Mouse (Mus musculus): ENCODE data around the gene Pth1r.

Gene Pth1r

GRCm38 (mm10) chr9:110750404-110751187, 3.7 kb upstream of the Pth1r start:
- no peak for DNase-seq (ENCODE audit: low spot score)

DNA sequence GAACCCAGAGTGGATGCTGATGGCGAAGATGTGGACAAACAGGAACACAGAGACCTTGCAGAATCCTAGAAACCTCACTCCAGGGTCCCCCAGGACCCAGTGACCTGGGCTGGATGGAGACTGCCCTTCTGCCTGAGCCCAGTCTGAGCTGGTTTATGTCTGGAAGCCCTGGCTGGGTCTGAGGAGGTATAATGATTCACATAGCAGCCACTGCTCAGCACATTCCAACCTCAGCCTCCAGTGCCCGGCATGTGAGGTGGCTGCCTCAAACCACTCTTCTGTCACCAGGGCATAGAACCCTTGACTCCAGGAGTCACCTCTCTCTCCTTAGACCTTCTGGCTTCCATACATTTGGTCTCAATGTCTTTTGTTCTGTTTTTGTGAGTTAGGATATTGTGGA, 1.5 kb upstream of the Pth1r start:
- no peak for DNase-seq (ENCODE audit: low spot score)

DNA sequence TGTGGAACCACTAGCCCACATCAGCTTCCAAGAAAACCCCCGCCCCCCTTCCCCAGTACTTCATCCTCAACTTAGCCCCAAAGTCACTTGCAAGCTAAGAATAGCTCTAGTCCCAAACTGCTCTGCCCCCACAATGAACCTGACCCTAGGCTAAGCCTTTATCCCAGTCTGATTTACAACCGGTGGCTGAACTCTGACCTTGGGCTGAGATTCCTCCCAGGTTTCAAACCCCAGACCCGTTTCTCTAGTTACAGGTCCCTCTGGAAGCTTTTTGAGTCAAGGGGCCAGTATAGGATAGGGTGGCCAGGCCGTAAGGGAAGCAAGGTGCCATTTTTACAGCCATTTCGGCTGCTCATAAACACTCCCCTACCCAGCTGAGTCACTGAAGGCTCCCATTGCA, 707 bp downstream of the Pth1r start:
- no peak for DNase-seq (ENCODE audit: low spot score)

- DNase-seq (ENCODE audit: low spot score) = no peak
These were observed 1.2 kb downstream of the Pth1r start for GRCm38 (mm10) chr9:110745752-110746151.

- no peak for DNase-seq (ENCODE audit: low spot score)
These were observed 3.3 kb downstream of the Pth1r start for GRCm38 (mm10) chr9:110743456-110744323.

- DNase-seq (ENCODE audit: low spot score) = no peak
These were observed 3.9 kb downstream of the Pth1r start for GRCm38 (mm10) chr9:110742951-110743455.

DNA sequence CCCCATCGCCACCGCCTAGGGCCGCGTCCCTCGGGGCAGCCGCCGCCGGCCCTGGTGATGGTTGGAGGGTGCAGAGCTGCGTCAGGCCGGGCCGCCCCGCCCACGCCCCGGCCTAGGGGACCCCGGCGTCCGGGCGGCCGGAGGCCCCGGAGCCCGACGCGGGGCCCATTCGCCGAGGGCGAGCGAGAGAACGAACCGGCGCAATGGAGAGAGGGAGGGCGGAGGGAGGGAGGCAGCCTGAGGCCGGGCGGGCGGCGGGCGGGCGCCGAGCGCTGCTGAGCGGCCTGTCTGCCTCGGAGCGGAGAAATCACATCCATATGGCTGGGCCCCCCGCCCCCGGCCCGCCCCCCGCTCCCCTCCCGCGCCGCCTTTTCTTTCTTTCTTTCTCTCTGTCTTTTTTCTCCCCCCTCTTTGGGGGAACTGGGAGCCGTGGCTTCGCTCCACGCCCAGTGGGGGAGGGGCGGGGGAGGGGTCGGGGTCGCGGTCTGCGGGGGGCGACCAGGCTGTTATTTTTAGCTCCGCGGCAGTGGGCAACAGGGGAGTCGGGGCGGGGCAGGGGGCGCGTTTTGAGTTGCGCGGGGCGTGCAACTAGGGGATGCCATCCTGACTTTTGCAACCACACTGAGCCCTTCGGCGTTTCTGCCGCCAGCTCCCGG, 4.5 kb downstream of the Pth1r start:
- no peak for DNase-seq (ENCODE audit: low spot score)

- DNase-seq (ENCODE audit: low spot score) = no peak
These were observed 5.1 kb downstream of the Pth1r start, which contains the start of gene Myl3 for GRCm38 (mm10) chr9:110741711-110742294. Gene Myl3 (plus strand): TSS chr9:110741861.

GRCm38 (mm10) chr9:110739961-110740360, 7.0 kb downstream of the Pth1r start:
- DNase-seq (ENCODE audit: low spot score) = no peak

GRCm38 (mm10) chr9:110738054-110738453, 8.9 kb downstream of the Pth1r start:
- no peak for DNase-seq (ENCODE audit: low spot score)

DNA sequence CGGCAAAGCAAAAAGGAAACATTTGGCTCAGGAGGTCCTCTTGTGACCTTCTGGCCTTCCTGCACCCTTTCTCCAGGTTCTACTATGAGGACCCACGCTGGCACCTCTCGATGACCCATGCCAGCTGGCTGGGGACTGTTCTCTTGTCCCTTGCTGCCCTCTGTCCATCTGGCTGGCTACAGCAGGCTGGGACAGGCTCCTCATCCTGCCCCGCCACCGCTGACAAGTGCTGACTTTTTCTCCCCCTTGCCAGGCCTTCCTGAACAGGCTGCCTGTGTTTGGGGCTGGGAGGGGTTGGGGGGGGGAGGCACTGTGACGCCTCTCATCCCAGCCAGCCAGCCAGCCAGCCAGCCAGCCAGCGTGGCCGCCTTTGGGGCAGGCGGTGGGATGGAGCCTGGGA, 10.6 kb downstream of the Pth1r start:
- DNase-seq (ENCODE audit: low spot score) = no peak

DNA sequence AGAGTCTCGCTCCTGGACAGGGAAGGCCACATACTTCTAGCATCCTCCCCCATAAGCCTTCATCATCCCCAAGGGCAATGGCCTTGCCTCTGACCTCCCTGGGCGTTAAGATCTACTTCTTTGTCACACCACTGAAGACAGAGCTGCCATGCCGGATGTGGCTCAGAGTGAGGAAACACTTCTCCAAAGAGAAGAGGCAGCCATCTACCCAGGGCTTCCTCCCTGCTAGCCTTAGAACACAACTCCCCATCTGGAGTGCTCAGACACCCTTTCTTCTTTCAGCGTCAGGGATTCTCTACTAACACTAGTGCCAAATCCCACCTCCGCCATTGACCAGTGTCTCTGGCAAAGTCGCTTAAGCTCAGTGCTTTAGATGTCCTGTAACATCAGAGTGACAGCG, 12.8 kb downstream of the Pth1r start:
- DNase-seq (ENCODE audit: low spot score) = no peak

DNA sequence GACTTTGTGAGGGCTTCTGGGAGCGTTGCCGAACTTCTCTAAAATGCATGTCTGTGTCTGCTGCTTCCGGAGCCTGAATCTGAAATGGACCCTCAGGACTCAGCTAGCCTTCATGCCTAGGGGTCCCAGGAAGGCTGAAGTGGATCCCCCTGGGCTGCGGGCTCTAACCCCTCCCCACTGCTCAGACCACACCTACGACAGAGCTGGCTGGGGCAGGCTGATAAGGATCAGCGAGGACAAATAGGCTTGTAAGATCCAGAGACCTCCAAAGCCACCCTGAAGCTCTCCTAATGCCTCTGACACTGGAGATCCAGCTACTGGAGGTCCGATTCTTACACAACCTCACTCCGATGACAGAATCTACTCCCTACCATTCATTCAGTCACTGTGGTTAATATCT, 13.8 kb downstream of the Pth1r start:
- DNase-seq (ENCODE audit: low spot score) = no peak

DNA sequence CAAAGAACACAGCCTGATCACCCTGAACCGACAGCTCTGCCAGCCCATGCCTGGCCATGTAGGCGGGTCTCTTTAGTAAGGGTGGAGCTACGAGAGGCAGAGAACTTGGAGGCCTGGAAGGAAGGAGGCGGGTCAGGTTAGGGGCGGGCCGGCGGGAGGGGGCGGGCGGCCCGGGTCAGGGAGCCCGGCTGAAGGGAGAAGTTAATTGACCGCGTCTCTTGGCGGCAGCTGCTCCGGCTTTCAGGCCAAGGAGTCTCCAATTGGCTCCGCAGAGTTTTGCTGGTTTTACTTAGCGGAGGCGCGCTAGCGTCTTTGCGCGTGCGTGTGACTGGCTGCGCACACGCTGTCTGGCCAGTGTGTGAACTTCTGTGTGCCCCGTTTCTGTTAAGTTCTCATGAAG, 14.3 kb downstream of the Pth1r start:
- peak; percentile 86 for DNase-seq (ENCODE audit: low spot score)

DNA sequence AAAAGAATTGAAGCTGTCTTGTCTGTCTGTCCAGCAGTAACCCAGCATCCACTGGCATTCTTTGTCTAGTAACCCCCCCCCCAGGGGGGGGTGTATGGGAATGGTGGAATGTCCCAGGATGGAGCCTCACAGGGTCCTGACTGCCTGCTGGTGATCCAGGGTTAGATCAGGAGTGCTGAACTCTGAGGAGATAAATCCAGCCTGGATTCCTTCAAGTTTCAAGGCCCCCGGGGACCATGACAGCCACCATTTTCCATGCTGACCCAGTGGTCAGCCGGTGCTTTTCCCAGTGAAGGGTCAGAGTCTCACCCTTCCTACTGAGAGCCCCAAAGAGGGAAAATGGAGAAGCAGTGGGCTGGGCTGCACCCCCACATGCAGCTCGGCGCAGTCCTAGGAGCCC, 15.1 kb downstream of the Pth1r start:
- no peak for DNase-seq (ENCODE audit: low spot score)

DNA sequence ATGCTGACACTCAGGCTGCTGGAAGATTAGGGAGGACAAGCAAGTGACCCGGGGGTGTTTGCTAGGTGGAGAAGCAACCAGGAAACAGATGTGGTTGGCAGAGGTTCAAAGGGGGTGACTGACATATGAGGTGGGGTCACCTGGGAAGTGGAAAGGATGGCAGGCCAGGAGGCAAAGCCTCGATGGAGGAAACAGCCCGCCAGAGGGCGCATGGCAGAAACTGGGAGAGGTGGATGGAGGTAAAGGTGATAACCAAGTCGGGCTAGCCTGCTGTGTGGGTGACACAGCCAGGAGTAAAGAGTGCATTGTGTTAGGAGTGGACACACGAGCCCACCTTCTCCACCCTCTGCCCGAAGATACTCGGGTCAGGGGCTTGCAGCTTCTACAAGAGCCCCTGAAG, 17.1 kb downstream of the Pth1r start:
- DNase-seq (ENCODE audit: low spot score) = peak; percentile 31

DNA sequence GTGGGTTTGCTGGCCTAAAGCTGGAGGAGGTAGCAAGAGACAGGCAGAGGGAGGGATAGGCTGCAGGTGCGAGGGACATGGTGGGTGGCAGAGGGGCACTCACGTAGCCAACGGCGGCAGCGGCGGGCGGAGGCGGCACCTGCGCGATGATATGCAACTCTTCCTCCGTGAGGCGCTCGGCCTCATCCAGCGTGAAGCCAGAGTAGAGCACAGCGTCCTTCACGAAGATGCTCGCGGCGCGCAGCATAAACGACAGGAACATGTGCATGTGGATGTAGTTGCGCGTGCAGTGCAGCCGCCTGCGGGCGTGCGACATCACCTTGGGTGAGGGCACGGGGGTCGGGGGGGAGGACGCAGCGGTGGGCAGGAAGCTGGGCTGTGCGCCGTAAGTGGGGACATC, 20.1 kb downstream of the Pth1r start:
- DNase-seq (ENCODE audit: low spot score) = no peak

GRCm38 (mm10) chr9:110725721-110726135, 21.2 kb downstream of the Pth1r start:
- DNase-seq (ENCODE audit: low spot score) = peak; percentile 69

DNA sequence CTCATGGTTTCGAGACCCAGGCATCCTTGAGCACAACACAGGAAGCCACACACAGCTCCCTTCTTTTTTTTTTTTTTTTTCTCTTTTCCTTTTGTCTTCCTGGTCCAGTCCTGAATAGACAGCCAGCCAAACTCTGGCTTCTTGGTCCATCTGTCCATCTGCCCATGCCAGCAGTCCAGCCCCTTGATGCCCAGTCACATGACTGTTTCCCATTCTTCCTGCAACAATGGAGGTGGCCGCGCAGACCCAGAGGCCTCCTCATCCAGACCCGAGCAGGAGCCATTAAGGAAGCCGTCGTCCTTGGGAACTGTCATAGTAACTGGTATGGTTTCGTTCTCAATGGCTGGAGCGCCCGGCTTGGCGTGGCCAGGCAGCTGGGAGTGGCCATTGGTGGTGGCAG, 24.9 kb downstream of the Pth1r start:
- DNase-seq (ENCODE audit: low spot score) = no peak

GRCm38 (mm10) chr9:110719977-110720376, 27.0 kb downstream of the Pth1r start:
- DNase-seq (ENCODE audit: low spot score) = no peak

- DNase-seq (ENCODE audit: low spot score) = no peak
These were observed 28.1 kb downstream of the Pth1r start for GRCm38 (mm10) chr9:110718810-110719209.

- peak; percentile 36 for DNase-seq (ENCODE audit: low spot score)
These were observed 28.9 kb downstream of the Pth1r start for GRCm38 (mm10) chr9:110718071-110718470.

Measured in adipocyte (in vitro differentiated cells).